In genomic region chr10:28112826-28113589, GRCm38 (mm10) we compare ENCODE assay signal across 14 mouse cellular contexts. TPM values are rescaled to one million over a fixed set of nuclear protein-coding genes. Genes with fewer than 3 reads are reported as not detected.
A peak's percentile ranks its signal among the peaks of the same experiment; 100 is the strongest.
DNase-seq lines count a peak whose midpoint lies in the region; ATAC-seq and TF ChIP-seq lines count a peak whose summit lies in the region.
"Had no signal": no experiment of that assay in that cellular context is flagged by ENCODE, and none has a peak within 500 bp of the region (broad histone marks: within the 10 kb centered on the region; RNA-seq: fewer than 3 reads in every experiment).

No protein-coding gene starts in this region.

- TF ChIP-seq POLR2A in olfactory bulb, adult 2 months (IDR thresholded peaks at IDR 0.05; ENCODE audit: insufficient read depth, low read depth, low read length) = no peak

- TF ChIP-seq EP300 in heart, postnatal 0 days (IDR thresholded peaks at IDR 0.05; ENCODE audit: low read depth) = no peak

- H3K9me3 ChIP-seq in forebrain, postnatal 0 days (ENCODE audit: low read length) = no peaks in the 10 kb centered on the region
- H3K9me3 ChIP-seq in forebrain, embryonic 12.5 days = no peaks in the 10 kb centered on the region
- no peaks in the 10 kb centered on the region for H3K9me3 ChIP-seq in heart, postnatal 0 days (replicated peaks; ENCODE audit: control insufficient read depth, low read length)
- H3K9me3 ChIP-seq: hindbrain, embryonic 12.5 days; midbrain, embryonic 13.5 days; neural tube, embryonic 12.5 days had no signal

- H3K27me3 ChIP-seq in forebrain, postnatal 0 days (ENCODE audit: insufficient read depth, low read length) = no peaks in the 10 kb centered on the region
- no peaks in the 10 kb centered on the region for H3K27me3 ChIP-seq in forebrain, embryonic 12.5 days
- no peaks in the 10 kb centered on the region for H3K27me3 ChIP-seq in heart, postnatal 0 days (ENCODE audit: control insufficient read depth, insufficient read depth, low read length)
- H3K27me3 ChIP-seq: hindbrain, embryonic 12.5 days; midbrain, embryonic 13.5 days; neural tube, embryonic 12.5 days had no signal

- DNase-seq in forebrain, postnatal 0 days = no peak
- DNase-seq in left cerebral cortex, adult 2 months (ENCODE audit: extremely low spot score in 1 of 2, low spot score in 2 of 2) = no peak
- DNase-seq in left cerebral cortex, postnatal 4 days = no peak
- DNase-seq in heart, postnatal 0 days (ENCODE audit: low spot score) = peak; percentile 18
- DNase-seq in embryo, embryonic 11 days = no peak
- DNase-seq in left cerebral cortex, adult 11 months (ENCODE audit: low spot score) = no peak
- DNase-seq: cerebellum, adult 11-12 months; liver, postnatal 0 days; thymus, adult 18-20 months had no signal

- no peak overlapping the region for H3K4me3 ChIP-seq in forebrain, postnatal 0 days (ENCODE audit: low read depth, low read length)
- no peak overlapping the region for H3K4me3 ChIP-seq in forebrain, embryonic 12.5 days (replicated peaks)
- peak overlapping the region; percentile 26 for H3K4me3 ChIP-seq in left cerebral cortex, adult 2 months
- H3K4me3 ChIP-seq in heart, postnatal 0 days (ENCODE audit: low read depth, low read length) = peak overlapping the region; percentile 24
- no peak overlapping the region for H3K4me3 ChIP-seq in olfactory bulb, adult 2 months (ENCODE audit: insufficient read depth, low read depth, low read length)
- H3K4me3 ChIP-seq: hindbrain, embryonic 12.5 days; midbrain, embryonic 13.5 days; neural tube, embryonic 12.5 days had no signal

- no peak for TF ChIP-seq CTCF in forebrain, postnatal 0 days (IDR thresholded peaks at IDR 0.05; ENCODE audit: low read depth)
- TF ChIP-seq CTCF in left cerebral cortex, adult 2 months (IDR thresholded peaks at IDR 0.05) = no peak
- TF ChIP-seq CTCF in heart, postnatal 0 days (IDR thresholded peaks at IDR 0.05; ENCODE audit: low read depth) = no peak
- no peak for TF ChIP-seq CTCF in olfactory bulb, adult 2 months (IDR thresholded peaks at IDR 0.05; ENCODE audit: insufficient read depth, low read depth, low read length)

- H3K36me3 ChIP-seq in forebrain, postnatal 0 days (ENCODE audit: insufficient read depth) = no peaks in the 10 kb centered on the region; the same call in 1 of the 2 replicates
- H3K36me3 ChIP-seq in forebrain, embryonic 12.5 days (replicated peaks) = no peaks in the 10 kb centered on the region
- no peaks in the 10 kb centered on the region for H3K36me3 ChIP-seq in heart, postnatal 0 days (replicated peaks; ENCODE audit: control insufficient read depth, insufficient read depth, low read length)
- H3K36me3 ChIP-seq: hindbrain, embryonic 12.5 days; midbrain, embryonic 13.5 days; neural tube, embryonic 12.5 days had no signal

- H3K9ac ChIP-seq in forebrain, postnatal 0 days = no peak overlapping the region
- H3K9ac ChIP-seq in forebrain, embryonic 12.5 days = no peak overlapping the region
- H3K9ac ChIP-seq in heart, postnatal 0 days (replicated peaks; ENCODE audit: low read depth, low read length) = no peak overlapping the region
- H3K9ac ChIP-seq: hindbrain, embryonic 12.5 days; liver, postnatal 0 days; midbrain, embryonic 13.5 days; neural tube, embryonic 12.5 days had no signal

- no peaks in the 10 kb centered on the region; the same call in 1 of the 2 replicates for H3K4me1 ChIP-seq in forebrain, postnatal 0 days (ENCODE audit: insufficient read depth)
- H3K4me1 ChIP-seq in forebrain, embryonic 12.5 days = peaks cover 6% of the 10 kb centered on the region; the same call in 1 of the 2 replicates
- peaks cover 13% of the 10 kb centered on the region for H3K4me1 ChIP-seq in heart, postnatal 0 days (ENCODE audit: control insufficient read depth, insufficient read depth)
- peaks cover 2% of the 10 kb centered on the region; the same call in 1 of the 2 replicates for H3K4me1 ChIP-seq in olfactory bulb, adult 2 months (ENCODE audit: control insufficient read depth, insufficient read depth, low read length)
- H3K4me1 ChIP-seq: hindbrain, embryonic 12.5 days; midbrain, embryonic 13.5 days had no signal

- no peak overlapping the region for H3K4me2 ChIP-seq in forebrain, postnatal 0 days (ENCODE audit: low read depth)
- H3K4me2 ChIP-seq in forebrain, embryonic 12.5 days = no peak overlapping the region
- H3K4me2 ChIP-seq in heart, postnatal 0 days (ENCODE audit: low read depth, low read length) = peak overlapping the region; percentile 49; the same call in 1 of the 2 replicates
- H3K4me2 ChIP-seq: hindbrain, embryonic 12.5 days; midbrain, embryonic 13.5 days; neural tube, embryonic 12.5 days had no signal

- intact Hi-C loops in left cerebral cortex, adult 2 months (cut with DNase I) = loop anchor here (5.0 kb wide), 1 partner anchor 36 kb away; no protein-coding TSS in a partner anchor
- intact Hi-C loops in left cerebral cortex, postnatal 4 days (cut with DNase I) = no loop called here

- no peak overlapping the region for H3K27ac ChIP-seq in forebrain, postnatal 0 days (ENCODE audit: low read depth, low read length)
- no peak overlapping the region for H3K27ac ChIP-seq in forebrain, embryonic 12.5 days
- H3K27ac ChIP-seq in left cerebral cortex, adult 2 months = peak overlapping the region; percentile 37
- peak overlapping the region; percentile 65 for H3K27ac ChIP-seq in heart, postnatal 0 days (ENCODE audit: low read depth)
- H3K27ac ChIP-seq in olfactory bulb, adult 2 months (ENCODE audit: insufficient read depth, low read depth, low read length) = peak overlapping the region; percentile 36; the same call in 1 of the 2 replicates
- H3K27ac ChIP-seq: hindbrain, embryonic 12.5 days; midbrain, embryonic 13.5 days; neural tube, embryonic 12.5 days had no signal

- WGBS in forebrain, postnatal 0 days = 51% methylated on average over 8 of the region's 8 CpGs
- WGBS in forebrain, embryonic 12.5 days = 72% methylated on average over 8 of the region's 8 CpGs
- WGBS in heart, postnatal 0 days = 53% methylated on average over 8 of the region's 8 CpGs
- WGBS in olfactory bulb, adult 2 months = 24% methylated on average over 8 of the region's 8 CpGs

- ATAC-seq in forebrain, postnatal 0 days = peak; percentile 14; the same call in 1 of the 2 replicates
- no peak for ATAC-seq in forebrain, embryonic 12.5 days (ENCODE audit: low FRiP score)
- ATAC-seq in heart, postnatal 0 days (ENCODE audit: insufficient read depth, low read depth) = 0 out of 2 replicates have a peak, but pooled peaks have one; percentile 49
- ATAC-seq: liver, postnatal 0 days; midbrain, embryonic 13.5 days had no signal

RNA-seq across cellular contexts. Expression of gene Ptprk, which starts 38.4 kb away (rescaled TPM):
- 66.8 and 96.9 TPM in 2 replicates for total RNA-seq in forebrain, postnatal 0 days (2014; rRNA removed)
- 27.1 and 43.0 TPM in 2 replicates for polyA plus RNA-seq in forebrain, postnatal 0 days (2015; fragmentation: Nextera tagmentation; extraction: Ambion mirVana)
- polyA plus RNA-seq in forebrain, embryonic 12.5 days (2016; fragmentation: Nextera tagmentation; extraction: Ambion mirVana) = 20.5 and 25.4 TPM in 2 replicates
- total RNA-seq in left cerebral cortex, adult 2 months (2021) = 10 to 100 TPM; 82.2 to 85.5 TPM
- 100 to 1,000 TPM; 205 to 271 TPM for total RNA-seq in left cerebral cortex, postnatal 4 days (2021)
- total RNA-seq in heart, postnatal 0 days (2014; rRNA removed; ENCODE audit: low replicate concordance) = 65.8 and 70.3 TPM in 2 replicates
- 25.6 and 26.0 TPM in 2 replicates for polyA plus RNA-seq in heart, postnatal 0 days (2015; fragmentation: Nextera tagmentation; extraction: Ambion mirVana)
- polyA plus RNA-seq in olfactory bulb, adult 2 months (2012; ENCODE audit: insufficient read depth, insufficient read length, low replicate concordance, missing spikeins) = not detected in 2 replicates

Comparison
In these comparisons a context has a peak if more than half of its experiments do, and no peak if none do; other contexts are left out.
1. H3K27ac ChIP-seq: peak in left cerebral cortex, adult 2 months (single experiment), heart, postnatal 0 days (single experiment) and olfactory bulb, adult 2 months (single experiment); none in forebrain, postnatal 0 days (single experiment) and forebrain, embryonic 12.5 days (single experiment).
2. H3K4me3 ChIP-seq: peak in left cerebral cortex, adult 2 months (single experiment) and heart, postnatal 0 days (single experiment); none in forebrain, postnatal 0 days (single experiment), forebrain, embryonic 12.5 days (single experiment) and olfactory bulb, adult 2 months (single experiment).